Mouse (Mus musculus): ENCODE measurements around the gene Fat3. TPM values are rescaled to one million over a fixed set of nuclear protein-coding genes. Genes with fewer than 3 reads are reported as not detected.

The Fat3 gene
- polyA plus RNA-seq, 1 experiment: 0.51 TPM

- Histone ChIP-seq H3K36me3 (ENCODE audit: control insufficient read depth, insufficient read depth, low read length) (no peaks in the 10 kb centered on the region), H3K4me1 (replicated peaks; ENCODE audit: control insufficient read depth, insufficient read depth, low read length) (no peaks in the 10 kb centered on the region), H3K4me3 (ENCODE audit: control insufficient read depth, insufficient read depth, low read length) (no peak overlapping the region), H3K27ac (ENCODE audit: control insufficient read depth, insufficient read depth, low read length) (no peak overlapping the region), H3K27me3 (ENCODE audit: control insufficient read depth, insufficient read depth, low read length) (no peaks in the 10 kb centered on the region)
- DNase-seq: no peak
- 84% methylated on average over 2 of the region's 2 CpGs for WGBS
- TF ChIP-seq POLR2A (IDR thresholded peaks at IDR 0.05; ENCODE audit: control insufficient read depth, extremely low read depth, insufficient read depth, low read length, poor library complexity): no peak
These were observed 603.0 kb downstream of the Fat3 start for GRCm38 (mm10) chr9:15898112-15898511.

- no peaks in the 10 kb centered on the region for H3K36me3 ChIP-seq (ENCODE audit: control insufficient read depth, insufficient read depth, low read length)
- no peak for DNase-seq
- H3K4me1 ChIP-seq (replicated peaks; ENCODE audit: control insufficient read depth, insufficient read depth, low read length): no peaks in the 10 kb centered on the region
- no peak for TF ChIP-seq POLR2A (IDR thresholded peaks at IDR 0.05; ENCODE audit: control insufficient read depth, extremely low read depth, insufficient read depth, low read length, poor library complexity)
- TF ChIP-seq CTCF (IDR thresholded peaks at IDR 0.05; ENCODE audit: borderline replicate concordance, control insufficient read depth, extremely low read depth, insufficient read depth, low read length, poor library complexity): no peak
- no peak overlapping the region for H3K4me3 ChIP-seq (ENCODE audit: control insufficient read depth, insufficient read depth, low read length)
- 78% methylated on average over 5 of the region's 5 CpGs for WGBS
- no peaks in the 10 kb centered on the region for H3K27me3 ChIP-seq (ENCODE audit: control insufficient read depth, insufficient read depth, low read length)
- no peak overlapping the region for H3K27ac ChIP-seq (ENCODE audit: control insufficient read depth, insufficient read depth, low read length)
These were observed 614.3 kb downstream of the Fat3 start for GRCm38 (mm10) chr9:15886756-15887155.

- Histone ChIP-seq H3K4me1 (replicated peaks; ENCODE audit: control insufficient read depth, insufficient read depth, low read length) (no peaks in the 10 kb centered on the region), H3K4me3 (ENCODE audit: control insufficient read depth, insufficient read depth, low read length) (no peak overlapping the region), H3K27me3 (ENCODE audit: control insufficient read depth, insufficient read depth, low read length) (no peaks in the 10 kb centered on the region), H3K27ac (ENCODE audit: control insufficient read depth, insufficient read depth, low read length) (no peak overlapping the region), H3K36me3 (ENCODE audit: control insufficient read depth, insufficient read depth, low read length) (no peaks in the 10 kb centered on the region)
- TF ChIP-seq CTCF (IDR thresholded peaks at IDR 0.05; ENCODE audit: borderline replicate concordance, control insufficient read depth, extremely low read depth, insufficient read depth, low read length, poor library complexity): no peak
- no peak for TF ChIP-seq POLR2A (IDR thresholded peaks at IDR 0.05; ENCODE audit: control insufficient read depth, extremely low read depth, insufficient read depth, low read length, poor library complexity)
- DNase-seq: no peak
These were observed 620.3 kb downstream of the Fat3 start for GRCm38 (mm10) chr9:15880754-15881153.

- 25% methylated on average over 3 of the region's 3 CpGs for WGBS
- no peak overlapping the region for H3K27ac ChIP-seq (ENCODE audit: control insufficient read depth, insufficient read depth, low read length)
- peak; percentile 2 for DNase-seq
- H3K36me3 ChIP-seq (ENCODE audit: control insufficient read depth, insufficient read depth, low read length): no peaks in the 10 kb centered on the region
- TF ChIP-seq POLR2A (IDR thresholded peaks at IDR 0.05; ENCODE audit: control insufficient read depth, extremely low read depth, insufficient read depth, low read length, poor library complexity) (no peak), CTCF (IDR thresholded peaks at IDR 0.05; ENCODE audit: borderline replicate concordance, control insufficient read depth, extremely low read depth, insufficient read depth, low read length, poor library complexity) (no peak)
- no peaks in the 10 kb centered on the region for H3K4me1 ChIP-seq (replicated peaks; ENCODE audit: control insufficient read depth, insufficient read depth, low read length)
- no peak overlapping the region for H3K4me3 ChIP-seq (ENCODE audit: control insufficient read depth, insufficient read depth, low read length)
- no peaks in the 10 kb centered on the region for H3K27me3 ChIP-seq (ENCODE audit: control insufficient read depth, insufficient read depth, low read length)
These were observed 620.9 kb downstream of the Fat3 start for GRCm38 (mm10) chr9:15880160-15880603.

- TF ChIP-seq CTCF (IDR thresholded peaks at IDR 0.05; ENCODE audit: borderline replicate concordance, control insufficient read depth, extremely low read depth, insufficient read depth, low read length, poor library complexity) (no peak), POLR2A (IDR thresholded peaks at IDR 0.05; ENCODE audit: control insufficient read depth, extremely low read depth, insufficient read depth, low read length, poor library complexity) (no peak)
- H3K4me1 ChIP-seq (replicated peaks; ENCODE audit: control insufficient read depth, insufficient read depth, low read length): no peaks in the 10 kb centered on the region
- H3K27ac ChIP-seq (ENCODE audit: control insufficient read depth, insufficient read depth, low read length): no peak within 1 kb of the TSS
- H3K4me3 ChIP-seq (ENCODE audit: control insufficient read depth, insufficient read depth, low read length): no peak within 1 kb of the TSS
- no peak for DNase-seq
- H3K27me3 ChIP-seq (ENCODE audit: control insufficient read depth, insufficient read depth, low read length): no peaks in the 10 kb centered on the region
- 51% methylated on average over 19 of the region's 19 CpGs for WGBS
- H3K36me3 ChIP-seq (ENCODE audit: control insufficient read depth, insufficient read depth, low read length): no peaks in the 10 kb centered on the region
These were observed 626.5 kb downstream of the Fat3 start, which contains the start of gene Mtnr1b for GRCm38 (mm10) chr9:15874506-15875160. TSS of gene Mtnr1b (minus strand) at chr9:15874556.

- no peak overlapping the region for H3K27ac ChIP-seq (ENCODE audit: control insufficient read depth, insufficient read depth, low read length)
- no peak for DNase-seq
- WGBS: 74% methylated on average over 4 of the region's 4 CpGs
- no peak overlapping the region for H3K4me3 ChIP-seq (ENCODE audit: control insufficient read depth, insufficient read depth, low read length)
- no peaks in the 10 kb centered on the region for H3K36me3 ChIP-seq (ENCODE audit: control insufficient read depth, insufficient read depth, low read length)
- H3K27me3 ChIP-seq (ENCODE audit: control insufficient read depth, insufficient read depth, low read length): no peaks in the 10 kb centered on the region
- no peaks in the 10 kb centered on the region for H3K4me1 ChIP-seq (replicated peaks; ENCODE audit: control insufficient read depth, insufficient read depth, low read length)
- TF ChIP-seq POLR2A (IDR thresholded peaks at IDR 0.05; ENCODE audit: control insufficient read depth, extremely low read depth, insufficient read depth, low read length, poor library complexity) (no peak), CTCF (IDR thresholded peaks at IDR 0.05; ENCODE audit: borderline replicate concordance, control insufficient read depth, extremely low read depth, insufficient read depth, low read length, poor library complexity) (no peak)
These were observed 631.1 kb downstream of the Fat3 start for GRCm38 (mm10) chr9:15870013-15870412.

GRCm38 (mm10) chr9:15869456-15869855, 631.6 kb downstream of the Fat3 start:
- TF ChIP-seq POLR2A (IDR thresholded peaks at IDR 0.05; ENCODE audit: control insufficient read depth, extremely low read depth, insufficient read depth, low read length, poor library complexity): no peak
- TF ChIP-seq CTCF (IDR thresholded peaks at IDR 0.05; ENCODE audit: borderline replicate concordance, control insufficient read depth, extremely low read depth, insufficient read depth, low read length, poor library complexity): no peak
- no peak for DNase-seq
- H3K4me1 ChIP-seq (replicated peaks; ENCODE audit: control insufficient read depth, insufficient read depth, low read length): no peaks in the 10 kb centered on the region

More at GRCm38 (mm10) chr9:15869456-15869855, 631.6 kb downstream of the Fat3 start:
- Histone ChIP-seq H3K27me3 (ENCODE audit: control insufficient read depth, insufficient read depth, low read length) (no peaks in the 10 kb centered on the region), H3K27ac (ENCODE audit: control insufficient read depth, insufficient read depth, low read length) (no peak overlapping the region), H3K36me3 (ENCODE audit: control insufficient read depth, insufficient read depth, low read length) (no peaks in the 10 kb centered on the region), H3K4me3 (ENCODE audit: control insufficient read depth, insufficient read depth, low read length) (no peak overlapping the region)
- 76% methylated on average over 4 of the region's 4 CpGs for WGBS

Data from thymus, adult 2 months (tissue).